Mouse (Mus musculus) CH12.LX (cell line): ENCODE measurements around the gene Tas2r123. TPM values are rescaled to one million over a fixed set of nuclear protein-coding genes. Genes with fewer than 3 reads are reported as not detected.

ENCODE experiments used
- DNase-seq: peaks from one replicate; pipeline ENCODE4 v3.0.0-alpha.2; 2013; ENCODE audit errors: extremely low read depth
- H3K27ac ChIP-seq: 2 replicates; pipeline ENCODE4 v1.5.1; 2012; ENCODE audit warnings: low read depth, mild to moderate bottlenecking, control low read depth, moderate library complexity; ENCODE audit not compliant: insufficient read depth
- H3K27me3 ChIP-seq: replicated peaks from 2 replicates; pipeline ENCODE3; 2012; ENCODE audit warnings: inconsistent platforms
- H3K36me3 ChIP-seq, 2 experiments: replicated peaks in 1 of 2; 2 replicates each; pipeline versions ENCODE3 to v1.6.1; 2012; ENCODE audit warnings: inconsistent platforms in 1 of 2, low read length in 1 of 2, mild to moderate bottlenecking in 1 of 2, mixed read lengths in 1 of 2, moderate library complexity in 1 of 2; ENCODE audit not compliant: control insufficient read depth in 1 of 2, insufficient read depth in 1 of 2
- H3K4me1 ChIP-seq, 2 experiments: 2 replicates each; pipeline ENCODE4 v1.6.1; 2012; ENCODE audit warnings: inconsistent platforms in 1 of 2, moderate library complexity in 1 of 2; ENCODE audit not compliant: insufficient read depth in 2 of 2, control insufficient read depth in 1 of 2
- H3K4me2 ChIP-seq: 2 replicates; pipeline ENCODE4 v1.6.1; 2012; ENCODE audit warnings: low read depth, mild to moderate bottlenecking, control low read depth; ENCODE audit not compliant: poor library complexity, insufficient read depth, severe bottlenecking
- H3K4me3 ChIP-seq, 3 experiments: fragments of 150-350 bp in 1 of 3; sonication (generic) in 1 of 3; replicated peaks in 1 of 3; 2 replicates each; pipeline versions ENCODE3 to v1.5.1; 2011 to 2012; ENCODE audit warnings: low read depth in 2 of 3, low read length in 2 of 3, mild to moderate bottlenecking in 2 of 3, moderate library complexity in 2 of 3, control low read depth in 1 of 3, improper control_type of control experiment in 1 of 3, inconsistent platforms in 1 of 3, mixed read lengths in 1 of 3; ENCODE audit not compliant: poor library complexity in 1 of 3
- H3K79me2 ChIP-seq: replicated peaks from 2 replicates; pipeline ENCODE4 v1.6.1; 2012; ENCODE audit warnings: mild to moderate bottlenecking, moderate library complexity; ENCODE audit not compliant: control insufficient read depth, poor library complexity, insufficient read depth, severe bottlenecking; ENCODE audit errors: extremely low read depth
- H3K9ac ChIP-seq: 2 replicates; pipeline ENCODE4 v1.6.1; 2012; ENCODE audit warnings: low read depth, mild to moderate bottlenecking, control low read depth, moderate library complexity; ENCODE audit not compliant: insufficient read depth
- H3K9me3 ChIP-seq: replicated peaks from 2 replicates; pipeline ENCODE3; 2012; ENCODE audit warnings: low read length, inconsistent platforms, mixed read lengths
- CHD1 ChIP-seq: IDR thresholded peaks from 2 replicates; pipeline ENCODE4 v1.6.1; 2012; ENCODE audit warnings: low read depth, low read length, improper control_type of control experiment, inconsistent platforms
- GABPA ChIP-seq: IDR thresholded peaks from 2 replicates; pipeline ENCODE4 v1.6.1; 2012; ENCODE audit warnings: low read depth, low read length, improper control_type of control experiment, inconsistent platforms; ENCODE audit not compliant: insufficient replicate concordance
- KAT2A ChIP-seq: IDR thresholded peaks from 2 replicates; pipeline ENCODE4 v1.6.1; 2012; ENCODE audit warnings: low read length, improper control_type of control experiment, inconsistent platforms; ENCODE audit not compliant: insufficient replicate concordance
- MAFK ChIP-seq: IDR thresholded peaks from 2 replicates; pipeline ENCODE4 v1.6.1; 2011; ENCODE audit warnings: low read length, improper control_type of control experiment; ENCODE audit not compliant: insufficient replicate concordance
- MAX ChIP-seq: IDR thresholded peaks from 2 replicates; pipeline ENCODE4 v1.6.1; 2011; ENCODE audit warnings: low read length, improper control_type of control experiment
- MAZ ChIP-seq: IDR thresholded peaks from 2 replicates; pipeline ENCODE4 v1.6.1; 2012; ENCODE audit warnings: low read depth, mild to moderate bottlenecking, inconsistent platforms, low read length, improper control_type of control experiment, moderate library complexity
- MEF2A ChIP-seq: IDR thresholded peaks from 2 replicates; pipeline ENCODE4 v1.6.1; 2014; ENCODE audit warnings: low read depth, mild to moderate bottlenecking, inconsistent platforms, low read length, improper control_type of control experiment, borderline replicate concordance
- MXI1 ChIP-seq: IDR thresholded peaks from 2 replicates; pipeline ENCODE4 v1.6.1; 2011; ENCODE audit warnings: mild to moderate bottlenecking, low read depth, low read length, improper control_type of control experiment
- MYC ChIP-seq: IDR thresholded peaks from 2 replicates; pipeline ENCODE4 v1.6.1; 2011; ENCODE audit warnings: low read depth, mild to moderate bottlenecking, improper control_type of control experiment, low read length
- NELFE ChIP-seq: IDR thresholded peaks from 2 replicates; pipeline ENCODE4 v1.6.1; 2011; ENCODE audit warnings: low read depth, low read length, improper control_type of control experiment
- NRF1 ChIP-seq: IDR thresholded peaks from 2 replicates; pipeline ENCODE4 v1.6.1; 2014; ENCODE audit warnings: low read depth, mild to moderate bottlenecking, inconsistent platforms, low read length, improper control_type of control experiment, moderate library complexity
- PAX5 ChIP-seq: IDR thresholded peaks from 2 replicates; pipeline ENCODE4 v1.6.1; 2012; ENCODE audit warnings: low read length, inconsistent platforms, mixed read lengths
- POLR2A ChIP-seq: IDR thresholded peaks from 2 replicates; pipeline ENCODE4 v1.6.1; 2011; ENCODE audit warnings: low read depth, mild to moderate bottlenecking, improper control_type of control experiment, low read length
- SIN3A ChIP-seq: IDR thresholded peaks from 2 replicates; pipeline ENCODE4 v1.6.1; 2012; ENCODE audit warnings: low read length, improper control_type of control experiment, inconsistent platforms
- SMC3 ChIP-seq: IDR thresholded peaks from 2 replicates; pipeline ENCODE4 v1.6.1; 2011; ENCODE audit warnings: low read depth, low read length, improper control_type of control experiment
- UBTF ChIP-seq: IDR thresholded peaks from 2 replicates; pipeline ENCODE4 v1.6.1; 2012; ENCODE audit warnings: low read depth, mild to moderate bottlenecking, inconsistent platforms, low read length, improper control_type of control experiment, moderate library complexity
- USF1 ChIP-seq: IDR thresholded peaks from 2 replicates; pipeline ENCODE4 v1.6.1; 2014; ENCODE audit warnings: low read depth, mild to moderate bottlenecking, inconsistent platforms, low read length, improper control_type of control experiment
- USF2 ChIP-seq: conservative IDR thresholded peaks from 2 replicates; pipeline ENCODE4 v1.6.1; 2011; ENCODE audit warnings: low read depth, low read length, improper control_type of control experiment
- ZC3H11A ChIP-seq: IDR thresholded peaks from 2 replicates; pipeline ENCODE4 v1.6.1; 2012; ENCODE audit warnings: low read depth, mild to moderate bottlenecking, inconsistent platforms, low read length, improper control_type of control experiment
- ZKSCAN1 ChIP-seq: IDR thresholded peaks from 2 replicates; pipeline ENCODE4 v1.6.1; 2012; ENCODE audit warnings: low read depth, inconsistent platforms, low read length, improper control_type of control experiment, borderline replicate concordance
- ZNF384 ChIP-seq: IDR thresholded peaks from 2 replicates; pipeline ENCODE4 v1.6.1; 2012; ENCODE audit warnings: low read depth, low read length, improper control_type of control experiment, inconsistent platforms
- dilution Hi-C: fragments of 300-500 bp; cut with MboI; formaldehyde crosslinking; loops from 2 replicates; pipeline ENCODE4 v1.14.3; 2020; ENCODE audit warnings: low sequenced_read_pairs; ENCODE audit not compliant: extremely low pct_unique_long_range_greater_than_20kb, extremely low pct_ligation_motif_present
- in situ Hi-C: fragments of 300-500 bp; cut with MboI; formaldehyde crosslinking; loops from 3 replicates; pipeline ENCODE4 v1.14.3; 2019; ENCODE audit warnings: low sequenced_read_pairs, low pct_ligation_motif_present, low pct_unique_long_range_greater_than_20kb, mixed read lengths
- polyA plus RNA-seq: library from polyadenylated mRNA; unstranded; fragments of >175 nt; gene quantifications from 2 replicates; pipeline ENCODE4 v1.2.1, GENCODE M21; 2012; ENCODE audit warnings: low read depth; ENCODE audit not compliant: insufficient read length
- total RNA-seq, 2 experiments: library from RNA; depleted of rRNA; stranded (reverse); fragments of 300-350 nt in 1 of 2; fragments of >200 nt in 1 of 2; gene quantifications; 2 replicates each; pipeline ENCODE4 v1.2.3; 2012 to 2014

Tas2r123 gene
- total and polyA plus RNA-seq, 3 experiments, result not detected

DNA sequence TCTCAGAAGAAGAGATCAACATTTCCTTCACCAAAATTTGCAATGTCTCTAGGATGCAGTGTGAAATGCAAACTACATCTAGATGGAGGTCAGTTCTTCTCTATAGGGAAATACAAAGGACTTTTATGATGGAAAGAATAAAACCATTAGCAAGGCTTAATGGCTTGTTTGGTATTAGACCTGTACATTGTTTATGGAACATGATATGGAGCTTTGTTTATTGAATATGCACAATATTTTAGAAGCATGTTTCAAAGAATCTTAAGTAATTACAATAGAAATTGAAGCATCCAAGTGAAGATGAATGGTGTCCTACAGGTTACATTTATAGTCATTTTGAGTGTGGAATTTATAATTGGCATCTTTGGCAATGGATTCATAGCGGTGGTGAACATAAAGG, 8.2 kb downstream of the Tas2r123 start, which contains the start of gene Tas2r116:
Gene Tas2r116 (plus strand): TSS at position 301 of the 400 bp plus-strand sequence.
- Histone ChIP-seq H3K9ac (no peak within 1 kb of the TSS), H3K27ac (no peak within 1 kb of the TSS), H3K79me2 (no peaks in the 10 kb centered on the region), H3K4me1 (no peaks in the 10 kb centered on the region), H3K27me3 (no peaks in the 10 kb centered on the region), H3K36me3 (no peaks in the 10 kb centered on the region), H3K4me2 (no peak within 1 kb of the TSS), H3K4me3 (no peak within 1 kb of the TSS), H3K9me3 (peaks cover 12% of the 10 kb centered on the region)
- DNase-seq, result no peak
- in situ Hi-C loops, result no loop called here
- dilution Hi-C loops, result no loop called here
- TF ChIP-seq UBTF, result no peak
- TF ChIP-seq SMC3, result no peak
- TF ChIP-seq MAFK, result no peak
- TF ChIP-seq ZNF384, result no peak
- TF ChIP-seq NRF1, result no peak
- no peak for TF ChIP-seq PAX5

DNA sequence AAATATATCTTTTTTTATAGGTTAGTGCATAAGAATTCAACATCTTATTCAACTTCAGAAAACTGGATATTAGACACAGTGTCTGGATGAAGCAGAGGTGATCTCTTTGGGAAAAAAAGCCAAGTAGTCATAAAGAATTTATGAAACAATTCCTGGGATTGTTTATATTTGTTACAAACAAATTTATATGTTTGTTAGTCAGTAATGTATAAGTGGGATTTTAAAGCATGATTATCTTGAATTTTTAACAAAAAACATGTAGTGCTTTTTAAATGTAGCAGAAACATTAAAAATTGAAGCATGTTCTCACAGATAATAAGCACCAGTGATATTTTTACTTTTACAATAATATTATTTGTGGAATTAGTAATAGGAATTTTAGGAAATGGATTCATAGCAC, 20.8 kb downstream of the Tas2r123 start, which contains the start of gene Tas2r110:
Gene Tas2r110 (plus strand): TSS at position 301 of the 400 bp plus-strand sequence.
- dilution Hi-C loops, result no loop called here
- no peaks in the 10 kb centered on the region for H3K27me3 ChIP-seq
- no peak within 1 kb of the TSS for H3K27ac ChIP-seq
- TF ChIP-seq CHD1, result no peak
- TF ChIP-seq MEF2A, result no peak
- TF ChIP-seq KAT2A, result no peak
- TF ChIP-seq NELFE, result no peak
- TF ChIP-seq SIN3A, result no peak
- no peak for TF ChIP-seq ZC3H11A
- no peak for TF ChIP-seq ZNF384
- TF ChIP-seq MYC, result no peak
- no peak for TF ChIP-seq MAX
- no peak for TF ChIP-seq MXI1
- no peak for TF ChIP-seq USF2
- no peak for TF ChIP-seq SMC3
- TF ChIP-seq GABPA, result no peak
- TF ChIP-seq ZKSCAN1, result no peak
- TF ChIP-seq USF1, result no peak
- no peak for TF ChIP-seq POLR2A
- no peak for TF ChIP-seq MAZ
- TF ChIP-seq, all 38 proteins: peak for 0
- DNase-seq, result no peak
- in situ Hi-C loops, result no loop called here
- no peaks in the 10 kb centered on the region for H3K9me3 ChIP-seq
- no peaks in the 10 kb centered on the region for H3K4me1 ChIP-seq
- no peaks in the 10 kb centered on the region for H3K79me2 ChIP-seq
- no peaks in the 10 kb centered on the region for H3K36me3 ChIP-seq
- no peak within 1 kb of the TSS for H3K9ac ChIP-seq
- H3K4me2 ChIP-seq, result no peak within 1 kb of the TSS
- no peak within 1 kb of the TSS for H3K4me3 ChIP-seq
